Mouse (Mus musculus) WW6 (cell line): ENCODE data around the gene Dlg5.

ENCODE experiments used
- DNase-seq: peaks from one replicate; pipeline ENCODE4 v3.0.0-alpha.2; 2013; ENCODE audit warnings: low read depth, low spot score

Gene Dlg5

GRCm38 (mm10) chr14:24234411-24234810 lies 11.3 kb downstream of the Dlg5 start:
- DNase-seq: no peak

- no peak for DNase-seq
Measured at GRCm38 (mm10) chr14:24232641-24233633, 12.8 kb downstream of the Dlg5 start.

DNA sequence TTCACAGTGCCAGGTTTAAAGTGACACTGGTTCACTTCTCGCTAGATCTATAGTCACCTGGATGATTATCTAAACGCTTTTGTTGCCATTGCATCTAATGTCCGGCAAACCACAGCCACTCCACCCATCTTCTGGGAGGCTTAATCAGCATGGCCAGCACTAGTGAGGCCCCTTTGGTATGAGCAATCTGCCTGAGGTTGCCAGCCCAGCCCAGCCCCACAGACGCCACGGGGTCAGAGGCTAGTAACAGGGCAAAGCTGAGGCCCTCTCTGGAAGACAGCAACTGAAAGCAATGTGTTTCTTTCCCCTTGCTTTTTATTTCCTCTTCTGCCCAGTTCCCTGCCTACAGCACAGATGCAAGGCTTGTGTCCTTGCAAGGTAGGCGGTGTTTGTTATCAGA lies 17.2 kb downstream of the Dlg5 start:
- no peak for DNase-seq

GRCm38 (mm10) chr14:24227015-24227414 lies 18.7 kb downstream of the Dlg5 start:
- no peak for DNase-seq

- no peak for DNase-seq
Measured at GRCm38 (mm10) chr14:24226344-24226743, 19.4 kb downstream of the Dlg5 start.

DNA sequence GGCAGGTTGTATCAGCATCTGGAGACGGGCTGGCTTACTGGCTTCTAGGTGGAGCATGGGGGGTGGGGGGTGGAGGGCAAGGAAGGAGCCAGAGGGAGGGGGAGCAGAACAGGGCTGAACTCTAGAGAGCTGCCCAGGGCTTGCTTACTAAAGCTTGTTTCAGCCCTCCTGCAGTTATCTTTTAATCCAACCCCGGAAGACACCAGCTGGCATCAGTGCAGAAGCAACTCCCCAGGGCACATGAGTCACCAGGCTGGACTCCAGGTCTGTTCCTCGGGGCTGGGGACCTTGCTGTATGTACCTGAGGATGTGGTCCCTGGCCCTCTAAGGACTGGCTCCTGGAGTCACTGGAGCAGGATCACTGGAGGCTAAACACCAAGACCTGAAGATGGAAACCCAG lies 23.0 kb downstream of the Dlg5 start:
- no peak for DNase-seq

DNA sequence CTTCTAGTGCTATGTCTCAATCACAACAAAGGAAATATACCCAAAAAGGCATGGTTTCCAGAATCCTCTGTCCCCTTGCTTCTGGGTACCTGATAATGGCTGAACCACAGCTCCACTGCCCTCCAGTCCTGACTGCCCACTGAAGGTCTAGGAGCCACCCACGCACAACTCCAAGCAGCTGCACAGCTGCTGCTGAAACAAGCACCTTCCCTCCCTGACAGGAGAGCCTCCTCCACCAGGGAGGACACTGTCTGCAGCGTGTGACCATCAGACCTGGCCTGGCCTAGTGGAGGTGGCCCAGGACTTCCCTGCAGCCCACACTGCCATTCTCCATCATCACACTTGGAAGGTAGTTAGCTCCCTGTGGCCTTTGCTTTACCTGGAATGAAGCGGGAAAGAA lies 23.4 kb downstream of the Dlg5 start:
- DNase-seq: no peak

- DNase-seq: no peak
Measured at GRCm38 (mm10) chr14:24217362-24217722, 28.4 kb downstream of the Dlg5 start.

DNA sequence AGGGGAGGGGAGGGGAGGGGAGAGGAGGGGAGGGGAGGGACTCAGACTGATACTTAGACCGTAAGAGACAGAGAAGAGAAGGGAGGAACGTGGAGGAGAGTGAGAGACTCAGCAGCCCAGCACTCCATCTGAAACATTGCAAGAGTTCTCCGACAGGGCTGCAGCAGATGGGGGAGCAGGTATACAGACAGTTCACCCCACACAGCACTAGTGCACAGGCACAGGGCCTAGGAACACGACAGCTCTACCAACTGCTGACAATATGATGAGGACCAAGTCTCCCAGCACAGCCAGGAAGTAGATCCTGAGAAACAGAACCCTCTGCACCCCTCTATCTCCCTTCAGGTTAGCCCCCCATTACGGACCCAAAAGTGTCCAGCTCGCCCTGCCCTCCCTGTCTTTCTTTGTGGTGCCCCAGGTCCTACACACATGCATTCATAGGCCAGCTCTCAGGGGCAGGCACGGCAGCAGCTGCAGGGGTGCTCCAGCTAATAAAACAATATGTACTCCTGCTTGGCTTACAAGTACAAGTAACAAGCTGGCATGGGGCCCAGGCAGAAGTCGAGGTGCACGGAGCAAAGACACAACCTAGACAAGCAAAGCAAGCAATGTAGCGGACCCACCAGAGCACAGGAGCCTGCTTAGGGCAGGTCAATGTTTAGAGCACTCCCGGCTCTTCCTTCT lies 28.9 kb downstream of the Dlg5 start:
- DNase-seq: no peak

DNA sequence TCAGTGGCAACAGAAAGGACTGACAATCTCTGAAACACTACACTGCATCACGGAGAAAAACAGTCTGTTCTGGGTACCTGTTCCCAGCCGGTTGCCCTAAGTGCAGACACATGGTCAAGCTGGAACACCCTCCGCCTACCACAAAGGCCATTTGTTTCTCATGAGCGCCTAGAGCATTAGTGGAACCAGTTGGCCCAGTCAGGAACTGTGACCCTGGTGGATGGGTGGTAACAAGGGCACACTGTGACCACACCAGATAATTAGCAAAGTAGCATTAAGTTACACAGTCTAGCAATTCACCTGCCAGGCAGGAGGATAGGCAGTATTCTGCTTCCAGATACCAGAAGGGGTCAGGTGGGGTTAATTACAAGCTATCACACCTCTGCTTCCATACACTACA lies 29.7 kb downstream of the Dlg5 start:
- DNase-seq: no peak

GRCm38 (mm10) chr14:24214436-24214835 lies 31.3 kb downstream of the Dlg5 start:
- no peak for DNase-seq

GRCm38 (mm10) chr14:24213336-24213735 lies 32.4 kb downstream of the Dlg5 start:
- no peak for DNase-seq

DNA sequence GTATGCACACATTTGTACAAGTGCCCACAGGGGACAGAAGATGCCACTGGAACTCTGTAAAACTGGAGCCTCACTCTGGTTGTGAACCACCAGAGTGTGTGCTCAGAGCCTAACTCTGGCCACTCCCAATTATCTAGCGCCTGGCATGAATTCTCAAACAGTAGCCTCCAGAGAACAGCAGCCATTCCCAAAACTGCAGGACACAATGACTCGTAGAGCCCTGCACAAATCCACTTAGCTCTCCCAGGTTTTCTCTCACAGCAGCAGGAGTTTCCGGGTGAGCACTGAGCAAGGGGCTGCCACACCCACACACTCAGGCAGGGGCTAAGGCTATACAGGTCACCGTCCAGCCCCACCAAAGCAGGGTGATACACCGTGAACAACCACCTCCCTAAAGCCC lies 32.9 kb downstream of the Dlg5 start:
- DNase-seq: no peak

- no peak for DNase-seq
Measured at GRCm38 (mm10) chr14:24207360-24207752, 38.4 kb downstream of the Dlg5 start.

DNA sequence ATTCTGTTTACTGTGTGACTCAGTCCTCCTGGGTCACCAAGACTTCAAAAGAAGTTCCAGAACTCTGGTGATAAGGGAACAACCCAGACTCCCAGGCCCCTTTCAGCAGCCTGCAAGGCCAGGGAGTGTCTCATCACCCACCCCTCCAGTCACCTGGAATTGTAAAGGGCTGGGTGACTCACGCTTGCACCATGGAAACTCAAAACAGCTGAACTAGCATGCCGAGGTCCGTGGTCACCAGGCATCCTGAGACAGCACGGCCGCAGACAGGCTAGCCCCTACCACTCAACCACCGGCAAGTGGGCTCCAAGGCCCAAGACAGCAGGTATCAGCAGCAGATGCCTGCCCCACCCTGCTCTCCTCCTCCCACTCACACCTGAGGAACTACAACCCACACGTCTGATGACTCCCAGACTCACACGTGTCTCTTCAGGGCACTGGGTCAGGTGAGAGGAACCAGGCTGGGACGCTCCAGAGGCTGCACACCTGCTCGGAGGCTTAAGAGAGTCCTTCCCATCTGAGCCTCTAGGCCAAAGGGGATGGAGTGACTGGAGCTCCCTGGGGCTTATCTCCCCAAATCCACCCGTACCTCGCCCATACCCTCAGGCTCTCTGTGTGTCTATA lies 38.9 kb downstream of the Dlg5 start:
- no peak for DNase-seq

DNA sequence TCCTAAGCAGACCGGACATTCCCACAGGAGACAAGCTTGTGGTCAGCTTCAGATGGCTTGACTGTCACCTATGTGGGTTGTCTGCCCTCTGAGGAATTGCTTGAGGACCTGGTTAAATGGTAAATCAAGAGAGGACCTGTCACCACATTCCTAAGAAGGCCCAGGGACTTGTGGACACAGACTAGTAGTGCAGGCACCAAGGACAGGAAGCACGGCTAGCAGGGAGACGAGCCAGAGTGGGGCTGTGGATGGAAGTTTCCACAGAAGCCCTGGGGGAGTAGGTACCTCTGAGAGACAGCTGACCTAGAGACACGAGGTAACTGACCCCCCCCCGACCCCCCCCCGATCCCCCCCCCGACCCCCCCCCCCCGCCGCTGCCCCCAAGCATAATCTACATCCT lies 39.4 kb downstream of the Dlg5 start:
- DNase-seq: no peak

DNA sequence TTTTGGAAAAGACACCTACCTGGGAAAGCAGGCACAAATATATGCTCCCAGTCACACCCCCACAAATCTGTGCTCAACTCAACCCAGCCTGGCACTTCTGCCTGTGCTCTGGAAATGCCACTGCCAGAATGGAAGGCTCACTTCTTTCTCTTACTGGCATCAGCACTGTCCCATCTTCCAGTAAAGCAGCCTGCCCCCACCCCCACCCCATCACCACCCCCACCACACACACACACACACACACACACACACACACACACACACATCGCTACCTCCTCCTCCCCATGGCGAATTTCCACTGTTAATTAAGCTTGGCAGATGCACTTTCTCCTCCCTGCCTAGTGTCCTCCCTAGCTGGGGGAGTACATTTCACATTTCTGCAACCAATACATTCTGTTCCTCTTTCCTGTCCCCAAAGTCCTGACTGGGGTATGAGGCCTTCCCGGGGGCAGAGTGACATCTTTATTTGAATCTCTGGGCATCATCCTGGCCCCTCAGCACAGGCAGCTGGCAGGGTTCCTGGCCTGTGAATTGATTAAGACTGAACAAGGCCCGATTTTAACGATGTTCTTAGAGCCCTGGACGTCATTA lies 40.3 kb downstream of the Dlg5 start:
- DNase-seq: no peak

DNA sequence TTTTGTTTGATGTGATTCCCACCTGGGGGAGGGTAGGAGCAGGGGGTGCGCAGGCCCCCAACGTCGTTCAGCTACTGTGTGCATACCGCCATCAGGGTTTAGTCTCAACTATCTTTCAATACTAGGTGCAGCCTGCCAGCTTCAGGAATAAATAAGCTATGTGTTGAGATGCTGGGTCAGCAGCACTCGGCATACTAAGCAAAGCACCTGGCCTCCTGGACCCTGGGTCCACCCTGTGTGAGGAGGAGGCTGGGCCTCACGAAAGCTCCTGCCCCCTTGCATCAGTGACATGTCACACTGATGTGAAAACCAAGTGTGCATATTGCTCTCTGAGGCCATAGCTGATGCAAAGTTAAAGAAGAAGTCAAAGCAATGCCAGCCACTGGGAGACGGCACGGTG lies 42.5 kb downstream of the Dlg5 start:
- DNase-seq: no peak

DNA sequence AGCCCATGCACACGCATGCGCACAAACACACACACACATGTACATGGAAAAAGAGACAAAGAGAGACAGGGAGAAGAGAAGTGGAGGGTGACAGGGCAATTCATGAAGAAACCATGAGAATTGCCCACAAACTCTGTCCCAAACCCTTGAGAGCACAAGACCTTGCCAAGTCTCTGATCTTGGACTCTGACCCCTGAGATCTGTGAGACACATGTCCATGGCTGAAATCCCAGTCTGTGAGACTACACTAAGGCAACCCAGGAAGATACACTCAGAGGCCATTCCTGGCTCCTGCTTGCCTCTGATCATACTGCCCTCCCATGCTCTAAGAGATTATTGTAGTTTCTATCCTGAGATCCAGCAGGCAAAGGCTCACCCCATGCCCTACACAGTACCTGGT lies 44.9 kb downstream of the Dlg5 start:
- DNase-seq: no peak

DNA sequence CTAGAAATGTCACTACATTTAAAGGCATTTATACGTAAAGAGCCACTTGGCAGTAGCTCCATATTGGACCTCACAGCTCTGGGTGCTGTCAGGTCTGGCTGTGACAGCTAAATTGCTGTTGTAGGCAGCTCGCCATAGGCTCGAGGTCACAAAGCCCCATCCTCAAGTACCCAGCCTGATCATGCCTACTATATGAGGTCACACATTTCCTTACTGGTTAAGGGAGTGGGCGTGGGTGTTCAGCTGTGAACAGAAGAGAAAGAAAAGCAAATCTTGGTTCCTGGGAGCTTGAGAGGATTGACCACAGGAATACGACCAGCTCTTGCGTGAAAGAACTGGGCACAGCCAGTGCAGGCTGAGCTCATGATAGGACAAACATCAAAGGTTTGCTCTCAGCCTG lies 46.0 kb downstream of the Dlg5 start:
- no peak for DNase-seq

DNA sequence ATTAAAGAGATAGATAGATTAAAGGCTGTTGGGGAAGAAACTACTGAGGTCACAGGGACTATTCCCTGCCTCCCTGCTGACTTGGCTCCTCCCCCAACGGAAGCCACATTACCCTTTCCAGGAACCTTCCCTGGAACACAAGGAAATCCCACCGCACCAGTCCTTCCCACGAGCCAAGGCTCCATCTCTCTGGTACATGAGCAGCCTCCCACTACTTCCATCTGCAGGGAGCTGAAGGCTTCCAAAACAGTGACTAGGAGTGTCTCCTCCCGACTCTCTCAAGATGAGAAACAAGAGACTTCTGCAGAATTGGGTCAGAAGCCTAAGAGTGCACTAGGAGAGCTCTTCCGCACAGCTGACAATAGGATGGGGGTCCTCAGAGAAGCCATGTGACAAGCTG lies 47.9 kb downstream of the Dlg5 start:
- DNase-seq: no peak

GRCm38 (mm10) chr14:24196947-24197346 lies 48.8 kb downstream of the Dlg5 start:
- no peak for DNase-seq
